Mouse (Mus musculus): ENCODE measurements around the gene Nxn.

Nxn gene

DNA sequence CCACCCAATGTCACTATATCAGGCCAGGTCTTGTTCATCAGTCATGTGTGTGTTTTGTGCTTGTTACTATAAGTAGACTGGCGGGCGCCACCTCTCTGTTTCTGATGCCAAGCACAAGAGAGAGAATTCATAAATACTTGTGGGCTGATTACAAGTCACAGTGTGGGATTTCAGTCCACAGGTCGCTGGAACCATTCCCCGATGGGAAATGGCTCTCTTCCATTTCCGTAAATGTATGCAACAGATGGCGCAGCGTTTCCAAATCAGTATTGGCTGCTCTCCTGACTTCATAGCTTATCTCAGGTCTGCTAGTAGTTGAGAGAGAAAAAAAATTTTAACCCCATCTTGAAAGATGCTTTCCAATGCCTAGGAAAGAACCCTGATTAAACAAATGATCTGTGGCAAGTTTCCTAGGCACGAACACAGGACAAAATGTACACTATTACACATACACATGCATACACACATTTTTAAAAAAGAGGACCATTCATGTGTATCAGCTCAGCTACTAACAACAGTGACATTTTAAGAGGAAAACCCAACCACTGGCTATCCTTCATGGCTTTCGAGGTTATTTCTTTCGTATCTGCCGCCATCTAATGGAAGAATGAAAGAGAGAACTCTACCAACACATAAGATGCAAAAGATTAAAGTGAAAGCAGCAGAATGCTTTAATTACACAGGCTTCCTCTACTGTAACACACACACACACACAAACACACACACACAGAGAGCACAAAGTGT is 819 bp upstream of the Nxn start:
- DNase-seq = peak in 1 of 2 experiments; percentile 33

DNA sequence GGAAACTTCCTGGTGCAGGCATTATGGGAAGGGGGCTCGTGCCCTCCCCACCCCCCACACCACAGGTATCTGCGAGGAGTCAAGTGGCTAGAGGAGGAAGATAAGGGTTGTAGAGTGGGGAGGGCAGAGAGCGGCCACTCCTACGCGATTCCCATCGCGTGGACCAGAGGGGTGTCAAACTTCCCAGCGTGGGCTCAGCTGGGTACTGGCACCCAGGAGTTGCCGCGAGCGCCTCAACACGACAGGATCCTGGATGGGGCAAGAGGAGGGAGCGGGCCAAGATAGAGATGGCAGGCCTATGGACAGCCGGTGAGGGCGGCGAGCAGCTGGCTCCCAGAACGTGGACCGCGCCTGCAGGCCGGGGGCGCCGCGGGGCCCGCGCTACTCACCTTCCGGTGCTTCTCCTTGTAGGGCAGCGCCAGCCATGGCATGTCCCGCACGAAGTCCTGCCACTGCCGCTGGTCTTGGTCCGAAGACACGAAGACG is 585 bp downstream of the Nxn start:
- no peak for DNase-seq

DNA sequence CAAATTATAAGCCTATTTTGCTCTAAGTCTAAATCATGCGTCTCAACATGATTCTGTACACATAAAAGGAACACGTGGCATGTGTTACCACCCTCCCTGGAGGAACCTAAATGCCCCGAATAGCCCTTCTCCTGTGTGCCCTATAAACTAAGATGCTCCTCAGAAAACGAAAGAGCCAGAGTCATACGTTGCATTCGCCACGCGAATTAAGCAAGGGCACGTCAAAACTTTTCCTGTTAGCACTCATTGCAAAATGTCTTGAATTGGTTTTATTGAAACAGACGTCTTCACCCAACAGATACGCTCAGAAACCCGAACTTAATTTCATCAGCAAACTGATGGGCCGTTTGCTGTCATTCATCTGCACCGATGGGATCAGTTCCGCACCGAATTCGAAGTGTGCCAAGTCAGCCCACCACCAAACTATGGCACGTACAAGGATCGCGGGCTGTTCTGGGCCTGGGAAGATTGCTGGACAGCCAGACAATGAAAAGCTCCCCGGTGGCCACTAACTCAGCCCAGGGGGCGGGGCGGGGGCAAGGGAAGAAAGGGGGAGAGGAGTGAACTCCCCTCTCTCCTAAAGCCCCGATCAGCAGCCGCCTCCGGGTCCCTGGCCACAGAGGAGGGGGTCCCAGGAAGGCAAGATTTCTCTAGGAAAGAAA is 1.2 kb downstream of the Nxn start:
- DNase-seq = no peak

DNA sequence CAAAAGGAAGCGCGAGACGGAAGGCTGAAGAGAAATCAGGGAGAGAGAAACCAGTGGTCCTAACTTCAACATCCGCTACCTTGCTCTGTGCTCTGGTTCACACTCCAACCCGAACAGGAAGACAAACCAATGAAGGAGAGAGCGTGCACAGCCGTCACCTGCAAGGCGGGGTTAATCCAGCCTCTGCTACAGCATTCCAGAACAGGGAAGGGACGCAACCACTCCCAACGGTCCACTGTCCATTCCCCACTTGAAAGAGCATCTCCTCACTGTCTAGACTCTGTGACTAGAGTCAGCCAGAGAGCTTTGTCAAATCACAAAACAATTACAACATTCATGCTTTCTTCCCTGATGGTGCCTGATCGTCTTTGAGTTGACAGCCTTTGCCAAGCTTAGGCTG is 5.9 kb downstream of the Nxn start:
- DNase-seq = no peak

DNA sequence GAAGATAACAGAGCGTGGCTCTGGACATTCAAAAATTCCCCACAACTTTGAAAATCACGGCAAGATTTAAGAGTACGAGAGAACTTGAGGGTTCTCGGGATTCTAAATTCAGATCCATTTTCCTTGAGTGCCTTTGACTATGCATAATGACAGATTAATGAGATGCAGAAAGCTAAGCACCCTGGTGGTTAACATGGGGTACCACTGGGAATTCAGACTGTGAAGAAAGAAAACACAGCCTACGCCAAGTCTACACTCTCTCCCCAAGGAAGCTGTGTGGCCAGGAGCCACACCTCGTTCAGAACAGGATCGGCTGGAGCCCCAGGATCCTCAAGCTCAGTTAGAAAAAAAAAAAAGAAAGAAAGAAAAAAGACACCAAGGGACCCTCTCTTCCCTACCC is 6.4 kb downstream of the Nxn start:
- DNase-seq = no peak

DNA sequence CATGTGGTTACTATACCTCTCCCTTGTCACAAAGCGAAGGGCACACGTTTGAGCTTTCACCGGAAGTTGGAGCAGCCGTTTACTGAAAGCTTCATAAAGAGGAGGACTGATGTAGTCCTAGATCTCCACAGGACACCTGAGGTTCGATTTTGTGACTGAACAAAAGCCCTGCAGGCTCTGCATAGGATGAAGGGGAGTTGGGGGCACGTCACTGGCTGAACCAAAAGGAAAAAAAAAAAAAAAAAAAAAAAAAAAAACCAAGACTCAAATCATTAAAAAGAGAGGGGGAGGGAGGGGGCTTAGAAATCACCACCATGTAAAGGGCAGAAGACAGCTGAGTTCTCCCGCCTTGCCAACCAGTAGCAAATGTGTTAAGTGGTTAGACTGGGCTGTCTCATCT is 10.2 kb downstream of the Nxn start:
- no peak for DNase-seq

DNA sequence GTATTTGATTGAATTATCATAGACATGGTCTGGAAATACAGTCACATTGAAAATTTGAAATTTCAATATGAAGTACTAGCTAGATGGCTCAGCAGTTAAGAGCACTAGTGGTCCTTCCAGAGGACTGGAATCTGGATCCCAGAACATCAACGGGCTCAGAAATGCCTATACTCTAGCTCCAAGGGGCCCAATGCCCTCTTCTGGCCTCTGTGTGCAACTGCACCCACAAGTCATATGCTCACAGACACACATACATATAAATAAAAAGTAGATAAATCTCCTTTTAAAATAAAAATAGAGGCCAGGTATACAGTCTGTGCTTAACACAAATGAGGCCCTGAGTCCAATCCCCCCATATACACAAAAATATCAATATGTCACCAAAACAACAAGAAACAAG is 11.8 kb downstream of the Nxn start:
- DNase-seq = no peak

DNA sequence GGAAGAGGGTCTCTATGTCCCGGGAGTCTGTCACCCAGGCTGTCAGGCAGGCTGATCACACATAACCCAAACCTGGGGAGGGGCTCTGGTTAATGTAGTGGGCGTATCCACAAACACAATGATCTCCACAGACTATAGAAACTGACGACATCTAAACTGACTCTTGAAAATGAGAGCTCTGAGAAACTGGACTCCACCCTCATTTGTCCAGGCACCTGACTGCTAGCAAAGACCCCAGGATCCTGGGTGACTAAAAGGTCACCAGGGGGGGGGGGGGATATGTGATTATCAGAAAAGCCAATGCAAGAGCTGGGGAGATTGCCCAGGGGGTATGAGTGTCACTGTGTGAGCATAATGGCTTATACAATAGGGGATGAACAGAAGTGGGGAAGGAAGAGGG is 13.2 kb downstream of the Nxn start:
- DNase-seq = no peak

DNA sequence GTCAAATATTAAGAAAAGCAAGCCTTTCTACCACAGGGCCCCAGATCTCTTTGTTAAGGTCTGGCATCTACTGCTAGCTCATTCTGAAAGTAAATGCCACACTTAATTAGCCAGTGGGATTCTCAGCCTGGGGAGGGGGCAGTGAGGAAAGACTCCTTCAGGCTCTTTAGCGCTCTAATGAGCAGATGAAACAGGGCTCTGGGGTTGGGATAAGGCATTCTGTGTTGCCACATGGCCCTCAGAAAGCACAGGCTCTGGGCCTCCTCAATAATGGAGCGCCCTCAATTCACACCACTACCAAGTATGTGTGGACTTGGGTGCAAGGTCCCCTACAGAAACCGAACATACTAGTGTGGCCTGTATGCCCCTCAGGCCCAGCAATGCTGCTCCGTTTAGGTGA is 13.9 kb downstream of the Nxn start:
- no peak for DNase-seq

DNA sequence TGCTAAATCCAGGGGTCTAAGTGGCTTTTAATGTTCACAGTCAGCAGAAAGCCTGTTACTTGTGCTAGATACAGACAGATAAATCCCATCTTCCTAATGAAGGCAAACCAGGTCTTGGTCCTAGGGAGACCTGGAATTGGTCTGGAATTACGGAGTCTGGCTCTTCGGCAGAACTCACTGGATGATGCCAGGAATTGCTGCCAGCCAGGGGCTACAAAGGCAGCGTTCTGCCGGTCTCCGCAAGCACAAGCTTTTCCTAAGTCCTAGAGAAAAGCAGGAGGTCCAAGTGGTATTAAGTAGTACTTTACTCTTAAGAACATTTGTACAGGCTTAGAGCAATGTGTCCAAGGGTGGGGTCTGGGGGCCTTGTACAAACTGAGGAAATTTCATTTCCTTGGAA is 14.6 kb downstream of the Nxn start:
- DNase-seq = no peak

DNA sequence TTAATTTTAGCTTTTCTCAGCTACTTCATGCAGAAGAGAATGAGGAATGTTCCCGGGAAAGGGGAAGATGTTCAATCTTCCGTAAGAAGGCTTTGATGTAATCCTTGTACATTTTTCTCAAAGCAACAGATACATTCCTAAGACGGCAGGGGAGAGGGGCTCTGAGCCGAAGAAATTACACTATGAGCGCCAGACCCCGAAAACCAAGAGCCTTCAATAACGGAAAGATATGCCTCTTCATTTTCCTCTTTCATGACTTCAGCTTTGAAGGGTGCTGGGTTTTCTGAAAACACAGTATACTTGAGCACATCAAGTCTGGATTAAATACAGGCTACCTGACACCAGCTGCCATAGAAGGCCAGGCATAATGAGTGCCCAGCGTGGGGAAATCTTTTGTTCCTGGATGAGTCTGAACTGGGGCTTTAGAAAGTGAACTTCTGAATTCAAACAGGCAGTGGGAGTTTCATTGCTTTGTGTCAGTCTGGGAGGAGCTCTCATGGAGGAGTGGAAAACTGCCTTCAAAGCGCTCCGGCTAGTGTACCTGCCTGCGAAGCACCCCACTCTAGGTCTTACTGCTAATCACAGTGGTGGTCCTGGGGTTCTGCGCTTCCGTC is 16.1 kb downstream of the Nxn start:
- DNase-seq = no peak

DNA sequence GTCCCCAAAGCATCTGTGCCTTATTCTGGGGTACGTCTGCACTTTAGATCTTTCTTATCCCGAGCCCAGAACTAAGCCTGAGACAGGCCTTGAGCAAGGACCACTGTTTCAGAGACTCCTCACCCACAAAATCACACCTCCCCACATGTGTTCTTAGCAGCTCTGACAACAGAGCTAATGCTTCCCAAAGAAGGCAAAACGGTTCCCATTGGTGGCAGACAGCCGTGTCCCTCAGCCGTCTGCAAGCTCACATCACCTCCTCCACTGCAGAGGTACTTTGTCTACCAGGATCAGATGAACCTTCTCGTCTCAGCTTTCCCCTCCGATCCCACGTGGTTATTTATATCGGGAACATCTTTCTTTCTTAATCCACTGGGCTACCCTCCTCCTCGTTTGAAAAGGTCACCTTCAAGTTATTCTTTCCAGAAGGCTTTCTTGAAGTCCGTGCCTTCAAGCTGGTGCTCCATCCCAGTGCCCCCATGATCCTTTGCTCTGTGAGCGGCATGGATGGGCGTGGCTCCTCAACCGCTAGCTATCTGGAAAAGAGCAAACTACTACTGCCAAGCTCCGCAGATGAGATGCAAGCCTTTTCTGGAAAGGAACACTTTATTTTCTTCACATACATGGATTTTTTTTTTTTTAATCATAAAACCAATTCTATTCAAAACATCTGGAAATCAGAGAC is 17.6 kb downstream of the Nxn start:
- no peak for DNase-seq

DNA sequence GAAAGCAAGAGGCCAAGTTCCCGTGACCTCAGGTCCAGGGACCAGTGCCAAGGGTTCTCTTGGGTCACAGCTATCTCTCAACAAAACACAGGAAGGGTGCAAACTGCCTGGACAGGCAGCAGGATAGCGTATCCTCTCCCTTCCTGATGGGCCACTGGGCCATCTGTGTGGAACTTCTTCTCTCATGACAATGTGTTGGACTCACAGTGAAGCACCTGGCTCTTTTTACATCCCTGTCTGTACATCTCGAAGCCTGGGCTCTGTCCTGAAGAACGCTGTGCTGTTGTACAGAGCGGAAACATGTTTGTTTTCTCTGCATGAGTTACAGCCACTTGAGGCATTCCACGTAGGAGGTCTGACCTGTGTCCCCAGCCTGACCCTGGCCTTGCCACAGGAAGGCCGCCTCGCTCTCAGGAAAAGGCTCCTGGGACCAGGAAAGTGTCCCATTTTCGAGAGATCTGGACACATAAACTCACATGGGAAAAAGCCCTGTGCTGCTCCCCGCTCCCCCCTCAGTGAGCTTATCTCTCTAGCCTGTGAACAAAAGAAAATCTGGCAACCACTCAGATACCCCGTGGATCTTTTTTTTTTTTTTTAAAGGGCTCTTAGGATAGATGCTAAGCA is 18.9 kb downstream of the Nxn start:
- DNase-seq = no peak

DNA sequence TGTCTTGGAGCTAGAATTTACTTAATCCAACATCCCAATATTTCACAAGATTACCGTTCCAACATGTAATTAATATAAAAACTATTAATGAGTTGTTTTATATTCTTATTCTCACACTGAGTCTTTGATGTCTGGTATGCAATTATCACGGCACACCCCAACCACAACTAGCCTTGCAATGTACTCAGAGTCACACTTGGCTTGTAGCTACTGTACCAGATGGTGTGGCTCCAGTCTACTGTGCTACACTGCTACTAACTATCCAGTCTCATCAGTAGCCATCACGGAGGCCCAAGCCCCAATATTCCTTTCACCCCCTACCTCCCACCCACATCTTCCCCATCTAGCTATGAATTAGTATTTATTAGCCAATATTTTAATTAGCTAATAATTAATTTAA is 22.5 kb downstream of the Nxn start:
- no peak for DNase-seq

DNA sequence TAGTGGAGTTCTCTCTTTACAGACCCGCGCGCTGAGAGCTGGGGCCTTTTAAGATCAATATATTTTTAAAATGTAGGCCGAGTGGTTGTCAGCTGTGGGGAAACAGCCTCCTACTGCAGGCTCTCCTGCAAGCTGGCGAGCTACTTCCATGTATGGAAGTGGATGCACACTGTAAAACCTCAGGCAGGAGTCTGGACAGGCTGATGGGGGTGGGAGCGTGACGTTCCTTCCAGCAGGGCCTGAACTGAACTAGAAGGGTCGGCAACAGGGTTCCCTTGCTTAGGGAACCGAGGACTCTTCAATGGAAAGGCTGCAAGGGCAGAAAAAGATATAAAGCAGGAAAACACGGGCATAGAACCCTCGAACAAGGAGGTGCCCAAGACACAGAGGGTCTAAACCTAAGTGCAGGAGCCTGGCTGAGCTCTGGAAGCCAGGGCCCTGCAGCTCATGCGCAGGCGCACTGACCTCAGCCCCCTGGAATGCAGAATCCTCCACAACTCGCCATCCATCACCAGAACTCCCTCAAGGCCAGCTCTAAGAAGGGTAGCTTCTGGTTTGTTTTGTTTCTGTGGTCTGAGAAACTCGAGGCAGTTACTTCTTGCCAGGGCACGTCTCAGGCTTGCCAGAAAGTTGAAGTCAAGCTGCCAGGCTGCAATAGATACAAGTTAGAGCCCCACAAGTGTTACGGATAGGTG is 24.3 kb downstream of the Nxn start:
- no peak for DNase-seq

DNA sequence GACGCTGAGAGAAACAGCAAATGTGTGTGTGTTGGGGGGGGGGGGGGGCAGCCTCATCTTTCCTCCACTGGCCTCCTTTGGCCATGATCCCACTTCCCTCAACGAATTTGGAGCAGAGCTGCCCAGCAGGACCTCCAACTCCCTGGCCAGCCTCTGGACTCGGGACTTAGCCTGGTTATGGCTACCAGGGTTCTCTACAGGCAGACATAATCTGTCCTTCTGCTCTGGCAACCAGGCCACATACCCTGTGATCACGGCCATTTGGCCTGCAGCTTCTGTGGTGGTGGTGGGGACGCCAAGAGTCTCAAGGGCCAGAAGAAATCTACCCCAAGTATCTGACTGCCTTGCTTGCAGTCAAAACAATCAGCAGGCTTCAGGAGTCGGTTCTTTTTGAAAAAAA is 26.4 kb downstream of the Nxn start:
- no peak for DNase-seq

DNA sequence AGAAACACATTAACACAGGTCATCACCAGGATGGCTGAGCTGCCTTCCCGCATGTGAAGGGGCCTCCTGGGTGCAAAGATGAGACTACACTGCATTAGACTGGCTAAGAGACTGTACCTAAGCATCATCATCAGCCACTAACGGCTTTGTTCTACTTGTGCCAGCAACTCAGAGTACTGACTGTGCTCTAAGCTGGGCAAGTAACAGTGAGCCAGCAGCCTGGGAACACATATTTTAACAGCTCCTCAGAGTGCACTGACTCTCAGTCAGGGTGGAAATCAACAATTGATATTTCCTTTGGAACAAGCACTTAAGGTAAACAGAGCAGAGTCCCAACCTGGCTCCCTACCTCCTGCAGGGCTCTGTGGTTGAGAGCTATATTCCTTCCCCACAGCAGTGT is 26.8 kb downstream of the Nxn start:
- DNase-seq = no peak

DNA sequence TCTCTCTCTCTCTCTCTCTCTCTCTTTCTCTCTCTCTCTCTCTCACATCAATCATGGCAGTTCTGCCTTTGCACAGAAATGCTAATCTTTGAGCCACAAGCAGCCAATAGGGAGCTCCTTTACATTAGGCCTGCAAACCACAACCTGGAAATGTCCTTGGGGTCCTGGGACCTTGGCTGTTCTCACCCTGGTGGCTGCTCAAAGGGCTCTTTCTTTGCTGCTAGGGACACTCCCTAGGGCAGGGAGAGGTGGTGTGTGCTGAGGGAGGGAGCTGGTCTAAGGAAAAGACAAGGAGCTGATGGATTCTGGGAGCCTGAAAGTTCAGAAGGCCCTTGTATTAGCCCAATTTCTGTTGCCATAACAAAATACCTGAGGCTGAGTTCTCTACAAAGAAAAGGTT is 28.4 kb downstream of the Nxn start:
- no peak for DNase-seq

DNA sequence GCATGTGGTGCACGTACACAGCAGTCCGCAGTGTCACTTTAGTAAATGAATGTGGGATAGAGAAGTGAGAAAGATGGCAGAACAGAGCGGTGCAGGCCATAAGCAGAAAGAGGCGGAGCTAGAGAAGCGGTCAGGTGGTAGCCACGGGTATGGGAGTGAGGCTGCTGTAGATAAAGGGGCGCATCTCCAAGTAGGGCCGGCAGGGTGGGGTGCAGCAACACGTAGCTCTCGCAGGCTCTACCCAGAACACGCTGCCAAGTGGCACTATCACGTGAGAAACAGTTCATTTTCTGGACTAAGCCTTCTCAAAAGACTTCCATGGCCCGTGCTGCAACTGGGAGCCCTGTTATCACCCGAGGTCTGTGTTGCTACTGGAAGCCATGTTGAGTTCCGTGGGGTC is 32.2 kb downstream of the Nxn start:
- DNase-seq = no peak

DNA sequence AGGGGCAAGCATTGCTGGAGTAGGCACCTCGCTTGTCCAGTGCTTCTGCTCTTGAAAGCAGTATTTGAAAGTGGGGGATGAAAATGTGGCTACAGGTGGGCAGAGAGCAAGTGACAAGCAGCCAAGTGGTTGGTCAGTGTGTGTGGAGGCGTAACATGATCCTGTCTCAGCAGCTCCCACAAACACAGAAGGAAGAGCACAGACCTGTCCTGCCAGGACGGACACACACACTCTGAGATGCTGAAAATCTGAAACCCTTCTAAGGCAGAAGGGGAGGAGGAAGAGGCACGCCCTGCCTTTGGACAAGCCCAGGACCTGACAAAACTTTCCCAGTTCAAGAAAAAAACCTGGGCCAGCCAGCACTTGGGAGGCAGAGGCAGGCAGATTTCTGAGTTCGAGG is 34.9 kb downstream of the Nxn start:
- no peak for DNase-seq

DNA sequence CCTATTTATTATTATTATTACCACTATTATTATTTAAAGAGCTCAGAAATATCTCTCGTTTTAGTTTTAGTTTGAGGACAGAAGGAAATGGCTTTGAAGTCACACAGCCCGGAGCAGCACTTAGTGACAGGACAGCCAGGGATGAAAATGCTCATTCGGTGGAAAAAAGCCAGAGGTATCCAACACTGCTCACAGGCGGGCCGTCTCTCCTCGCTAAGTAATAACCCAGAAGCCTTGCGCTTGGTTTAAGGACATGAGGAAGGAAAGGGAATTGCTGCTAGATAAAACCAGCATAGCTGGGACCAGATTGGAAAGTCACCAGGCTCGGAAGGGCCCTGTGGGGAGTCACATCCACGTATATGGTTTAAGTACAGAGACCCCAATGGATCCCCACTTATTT is 35.3 kb downstream of the Nxn start:
- DNase-seq = no peak

DNA sequence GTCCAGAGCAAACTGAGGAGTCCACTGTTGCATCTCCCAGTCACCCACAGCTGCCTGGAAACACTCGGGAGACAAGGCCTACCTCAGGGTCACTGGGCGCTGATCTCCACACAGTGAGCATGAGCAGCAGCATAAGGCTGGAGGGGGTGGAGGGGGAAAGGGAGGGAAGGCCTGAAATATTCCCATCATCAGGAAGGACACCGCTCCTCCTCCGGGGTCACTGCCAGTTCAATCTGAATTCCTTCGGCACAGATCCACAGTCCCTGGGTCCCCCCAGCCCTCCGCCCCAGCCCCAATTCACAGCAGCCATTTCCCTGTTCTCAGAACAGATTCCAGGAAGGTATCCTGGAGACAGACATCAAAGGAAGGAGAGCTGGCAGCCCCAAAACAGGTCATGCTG is 35.8 kb downstream of the Nxn start:
- no peak for DNase-seq

DNA sequence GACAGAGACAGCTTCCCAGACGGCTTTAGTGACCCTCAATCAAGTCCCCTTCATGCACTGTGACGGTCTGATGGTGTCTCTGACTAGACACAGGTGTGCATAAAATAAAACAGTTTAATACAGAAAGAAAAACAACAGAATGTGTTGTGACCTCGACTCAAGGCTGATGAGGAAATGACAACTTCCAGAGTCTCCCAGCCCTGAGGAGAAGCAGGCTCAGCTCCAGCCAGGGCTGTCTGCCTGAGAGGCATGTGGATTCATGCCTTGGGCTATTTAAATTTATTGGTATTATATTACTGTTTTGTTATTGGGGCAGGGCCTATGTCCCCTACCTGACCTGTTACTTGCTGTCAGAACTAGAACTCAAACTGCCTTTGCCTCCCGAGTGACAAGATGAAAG is 37.5 kb downstream of the Nxn start:
- DNase-seq = no peak

All from spleen, adult 18-20 months (tissue).